Mouse (Mus musculus) embryonic facial prominence, embryonic 13.5 days (tissue): ENCODE measurements at regions not wholly inside any gene's neighbourhood (a gene's known extent, or its start where the extent isn't known, plus 50 kb on each side); places are given as distances from the start of the nearest gene placed in this dataset.

Source experiments
- ATAC-seq: fragments of 200-750 bp; cut with Nextera tagmentation; 2 replicates; pipeline ENCODE4 v1.8.0; 2017; ENCODE audit warnings: low read depth; ENCODE audit not compliant: insufficient number of reproducible peaks, insufficient read depth, low FRiP score, low TSS enrichment
- H3K27ac ChIP-seq: fragments of 300-500 bp; sonication (generic); 2 replicates; pipeline ENCODE4 v1.5.1; 2015; ENCODE audit warnings: moderate library complexity, mild to moderate bottlenecking, inconsistent platforms
- H3K27me3 ChIP-seq: fragments of 300-500 bp; sonication (generic); 2 replicates; pipeline ENCODE4 v1.6.1; 2015; ENCODE audit warnings: mild to moderate bottlenecking, inconsistent platforms
- H3K36me3 ChIP-seq: fragments of 300-500 bp; sonication (generic); 2 replicates; pipeline ENCODE4 v1.6.1; 2015; ENCODE audit warnings: mild to moderate bottlenecking, inconsistent platforms
- H3K4me1 ChIP-seq: fragments of 300-500 bp; sonication (generic); 2 replicates; pipeline ENCODE4 v1.6.1; 2015; ENCODE audit warnings: inconsistent platforms
- H3K4me2 ChIP-seq: fragments of 300-500 bp; sonication (generic); 2 replicates; pipeline ENCODE4 v1.6.1; 2015; ENCODE audit warnings: moderate library complexity, mild to moderate bottlenecking, inconsistent platforms
- H3K4me3 ChIP-seq: fragments of 300-500 bp; sonication (generic); 2 replicates; pipeline ENCODE4 v1.5.1; 2015; ENCODE audit warnings: mild to moderate bottlenecking, inconsistent platforms
- H3K9ac ChIP-seq: fragments of 300-500 bp; sonication (generic); 2 replicates; pipeline ENCODE4 v1.6.1; 2015; ENCODE audit warnings: mild to moderate bottlenecking, inconsistent platforms
- H3K9me3 ChIP-seq: fragments of 300-500 bp; sonication (generic); 2 replicates; pipeline ENCODE4 v1.6.1; 2016; ENCODE audit warnings: inconsistent platforms
- WGBS: fragments of 180-500 bp; shearing (Covaris S2); methylation state at CpG from one replicate; pipeline ENCODE4 v1.1.7; 2015; ENCODE audit warnings: mixed read lengths; 5-methylcytosine and 5-hydroxymethylcytosine counted together

DNA sequence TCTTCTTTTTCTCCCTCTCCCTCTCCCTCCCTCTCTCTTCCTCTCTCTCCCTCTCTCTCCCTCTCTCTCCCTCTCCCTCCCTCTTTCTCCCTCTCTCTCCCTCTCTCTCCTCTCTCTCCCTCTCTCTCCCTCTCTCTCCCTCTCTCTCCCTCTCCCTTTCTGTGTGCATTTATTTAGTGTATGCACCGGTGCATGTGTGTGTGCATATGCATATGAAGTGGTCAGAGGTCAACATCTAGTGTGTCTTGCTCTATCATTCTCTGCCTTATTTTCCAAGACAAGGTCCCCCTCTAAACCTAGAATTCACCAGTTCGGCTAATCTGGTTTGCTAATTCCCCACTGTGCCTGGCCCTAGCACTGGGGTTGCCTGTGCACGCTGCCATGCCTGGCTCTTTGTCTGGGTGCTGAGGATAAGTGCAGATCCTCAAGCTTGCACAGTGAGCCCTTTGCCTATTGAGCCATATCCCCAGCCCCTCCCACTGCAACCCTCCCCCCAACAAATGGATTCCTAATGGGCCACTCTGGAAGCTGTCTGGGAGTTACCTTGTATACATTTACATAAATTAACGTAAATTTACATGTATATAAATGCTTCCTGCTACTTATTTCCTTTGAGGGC is 54.8 kb upstream of the Sorl1 start:
- Histone ChIP-seq H3K36me3 (no peaks in the 10 kb centered on the region), H3K27me3 (no peaks in the 10 kb centered on the region), H3K9me3 (no peaks in the 10 kb centered on the region), H3K9ac (no peak overlapping the region), H3K4me3 (no peak overlapping the region), H3K4me2 (no peak overlapping the region), H3K27ac (no peak overlapping the region), H3K4me1 (0 out of 2 replicates have a peak, but pooled peaks cover 5% of the 10 kb centered on the region)
- WGBS, result 46% methylated on average over 4 of the region's 4 CpGs
- no peak for ATAC-seq

DNA sequence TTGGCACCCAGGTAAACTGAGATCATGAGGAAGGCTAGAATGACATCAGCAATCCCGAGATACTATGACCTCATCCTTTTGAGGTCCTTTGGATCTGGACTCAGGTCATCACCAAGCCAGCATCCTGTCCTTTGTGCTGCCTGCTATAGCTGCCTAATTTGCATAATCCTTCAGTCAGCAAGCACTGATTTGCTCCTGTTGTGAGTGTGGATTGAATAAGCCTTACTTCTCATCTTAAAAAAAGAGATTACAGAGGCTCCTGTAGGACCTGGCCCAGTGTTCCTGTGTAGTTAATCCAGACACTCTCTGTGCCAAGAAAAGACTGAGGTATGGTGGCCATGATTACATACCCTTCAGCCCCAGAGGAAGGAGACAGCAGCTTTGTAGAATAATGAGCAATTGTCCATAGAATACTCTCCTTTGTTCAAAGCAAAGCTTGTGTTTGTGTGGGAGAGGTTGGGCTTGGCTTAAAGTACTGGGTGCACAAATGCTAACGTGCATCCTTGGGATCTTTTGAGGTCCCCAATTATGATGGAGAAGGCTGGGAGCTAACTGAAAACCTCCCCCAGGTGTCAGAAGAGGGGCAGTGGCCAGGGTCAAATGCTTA is 50.4 kb upstream of the Sorl1 start:
- H3K4me1 ChIP-seq, result no peaks in the 10 kb centered on the region
- H3K4me3 ChIP-seq, result no peak overlapping the region
- no peaks in the 10 kb centered on the region for H3K27me3 ChIP-seq
- H3K36me3 ChIP-seq, result no peaks in the 10 kb centered on the region
- 36% methylated on average over 2 of the region's 2 CpGs for WGBS
- no peak for ATAC-seq
- H3K9ac ChIP-seq, result no peak overlapping the region
- H3K4me2 ChIP-seq, result no peak overlapping the region
- H3K9me3 ChIP-seq, result no peaks in the 10 kb centered on the region
- H3K27ac ChIP-seq, result no peak overlapping the region
